Mouse (Mus musculus) neural tube, embryonic 12.5 days (tissue): ENCODE measurements at regions not wholly inside any gene's neighbourhood (a gene's known extent, or its start where the extent isn't known, plus 50 kb on each side); places are given as distances from the start of the nearest gene placed in this dataset.

Source experiments
- ATAC-seq: fragments of 200-750 bp; cut with Nextera tagmentation; 2 replicates; pipeline ENCODE4 v1.8.0; 2017; ENCODE audit warnings: low read depth, mild to moderate bottlenecking, moderate TSS enrichment, moderate library complexity; ENCODE audit not compliant: low FRiP score
- H3K27ac ChIP-seq: fragments of 300-500 bp; sonication (generic); 2 replicates; pipeline ENCODE4 v1.5.1; 2016
- H3K27me3 ChIP-seq: fragments of 300-500 bp; sonication (generic); replicated peaks from 2 replicates; pipeline ENCODE4 v1.6.1; 2016; ENCODE audit warnings: mild to moderate bottlenecking
- H3K36me3 ChIP-seq: fragments of 300-500 bp; sonication (generic); 2 replicates; pipeline ENCODE4 v1.6.1; 2016; ENCODE audit warnings: mild to moderate bottlenecking
- H3K4me1 ChIP-seq: fragments of 300-500 bp; sonication (generic); 2 replicates; pipeline ENCODE4 v1.6.1; 2016
- H3K4me2 ChIP-seq: fragments of 300-500 bp; sonication (generic); replicated peaks from 2 replicates; pipeline ENCODE4 v1.6.1; 2016; ENCODE audit warnings: mild to moderate bottlenecking
- H3K4me3 ChIP-seq: fragments of 300-500 bp; sonication (generic); 2 replicates; pipeline ENCODE4 v1.5.1; 2016
- H3K9ac ChIP-seq: fragments of 300-500 bp; sonication (generic); 2 replicates; pipeline ENCODE4 v1.6.1; 2016; ENCODE audit warnings: mild to moderate bottlenecking
- H3K9me3 ChIP-seq: fragments of 300-500 bp; sonication (generic); 2 replicates; pipeline ENCODE4 v1.6.1; 2016; ENCODE audit warnings: mild to moderate bottlenecking
- WGBS: fragments of 180-500 bp; shearing (Covaris S2); methylation state at CpG from one replicate; pipeline ENCODE4 v1.1.7; 2016; 5-methylcytosine and 5-hydroxymethylcytosine counted together

DNA sequence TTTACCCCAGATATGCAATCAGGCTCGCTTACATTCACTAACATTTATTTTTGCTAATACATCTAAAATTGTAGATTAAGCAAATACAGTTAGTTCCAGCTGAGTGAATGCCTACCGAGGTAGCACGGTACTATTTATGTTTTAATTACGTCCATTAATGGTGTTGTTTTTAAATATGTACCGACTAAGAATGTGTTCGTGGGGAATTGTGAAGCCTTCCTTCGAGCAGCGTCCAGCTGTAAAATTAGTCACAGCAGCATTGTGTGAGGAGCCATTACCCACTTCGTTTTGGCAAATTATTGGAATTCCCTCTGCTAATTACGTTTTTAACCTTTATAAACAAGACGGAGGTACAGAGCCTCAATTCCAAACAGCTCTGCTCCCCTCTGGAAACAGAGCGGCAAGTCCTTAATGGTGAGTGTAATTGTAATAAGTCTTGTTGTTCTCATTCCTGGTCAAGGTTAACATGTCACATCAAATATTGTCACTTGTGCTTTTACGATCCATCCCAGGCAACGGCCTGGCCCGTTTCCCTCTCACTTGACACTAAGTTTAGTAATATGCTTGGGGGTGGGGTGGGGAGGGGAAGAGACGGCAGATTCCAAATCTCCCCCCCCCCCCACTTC is 128.0 kb downstream of the Zfp326 start:
- H3K27me3 ChIP-seq = no peaks in the 10 kb centered on the region
- 41% methylated on average over 16 of the region's 16 CpGs for WGBS
- H3K4me3 ChIP-seq = no peak overlapping the region
- no peak overlapping the region for H3K27ac ChIP-seq
- H3K4me2 ChIP-seq = peak overlapping the region; percentile 41; the same call in 1 of the 2 replicates
- H3K4me1 ChIP-seq = peaks cover 11% of the 10 kb centered on the region
- no peaks in the 10 kb centered on the region for H3K9me3 ChIP-seq
- H3K36me3 ChIP-seq = no peaks in the 10 kb centered on the region
- ATAC-seq = no peak
- no peak overlapping the region for H3K9ac ChIP-seq

DNA sequence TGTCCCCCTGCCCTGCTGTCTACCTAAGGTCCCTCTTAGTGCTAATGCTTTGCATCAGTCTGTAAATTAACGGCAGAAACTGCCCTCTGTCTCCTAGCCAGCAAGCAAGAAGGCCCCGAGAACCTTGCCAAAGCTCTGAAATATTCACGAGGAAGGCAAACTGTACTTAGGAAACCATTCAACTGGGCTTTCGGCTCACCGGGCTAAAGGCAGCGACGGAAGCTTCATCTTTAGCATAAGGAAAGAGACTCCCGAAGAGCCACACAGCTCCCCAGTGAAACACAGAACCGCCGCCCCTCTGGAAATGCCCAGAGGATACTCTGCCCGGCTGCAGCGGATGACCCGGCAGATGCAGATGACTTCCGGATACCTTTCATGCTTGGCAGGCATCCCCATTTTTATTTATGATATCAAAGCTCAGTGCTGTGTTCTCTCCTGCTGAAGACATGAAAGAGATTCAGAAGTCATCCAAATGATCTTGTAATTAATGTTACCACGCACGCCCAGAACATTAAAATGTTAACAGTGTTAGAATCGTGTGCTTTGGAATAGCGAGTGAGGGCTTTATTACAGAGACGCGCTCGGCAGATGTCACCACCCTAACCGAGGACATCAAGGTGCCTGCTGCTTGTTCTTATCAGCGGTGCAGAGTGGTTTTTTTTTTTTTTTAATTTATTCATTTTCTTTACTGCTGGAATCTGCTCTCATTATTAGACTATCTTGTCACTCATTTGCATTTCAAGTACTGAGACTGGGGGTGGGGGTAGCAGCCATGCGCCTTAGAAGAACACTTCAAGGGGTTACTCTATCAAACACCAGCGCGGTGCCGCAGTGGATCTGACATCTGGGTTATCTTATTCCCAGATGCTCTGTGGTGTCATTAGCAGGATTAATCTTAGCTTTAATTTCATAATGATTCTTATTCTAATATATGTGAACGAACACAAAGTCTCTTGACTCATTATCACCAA is 127.2 kb downstream of the Zfp326 start:
- Histone ChIP-seq H3K9me3 (no peaks in the 10 kb centered on the region), H3K27ac (no peak overlapping the region), H3K4me2 (peak overlapping the region; percentile 41), H3K4me1 (peaks cover 11% of the 10 kb centered on the region), H3K27me3 (no peaks in the 10 kb centered on the region), H3K9ac (no peak overlapping the region), H3K36me3 (no peaks in the 10 kb centered on the region), H3K4me3 (no peak overlapping the region)
- WGBS = 49% methylated on average over 28 of the region's 28 CpGs
- ATAC-seq = peak; percentile 71; the same call in 1 of the 2 replicates

GRCm38 (mm10) chr5:106002330-106002729 is 126.0 kb downstream of the Zfp326 start:
- Histone ChIP-seq H3K4me1 (peaks cover 11% of the 10 kb centered on the region), H3K4me2 (no peak overlapping the region), H3K9me3 (no peaks in the 10 kb centered on the region), H3K36me3 (no peaks in the 10 kb centered on the region), H3K4me3 (no peak overlapping the region), H3K27ac (no peak overlapping the region), H3K9ac (no peak overlapping the region), H3K27me3 (no peaks in the 10 kb centered on the region)
- peak; percentile 29; the same call in 1 of the 2 replicates for ATAC-seq
- WGBS = 38% methylated on average over 7 of the region's 7 CpGs

GRCm38 (mm10) chr5:105994218-105994617 is 117.9 kb downstream of the Zfp326 start:
- 86% methylated on average over 1 of the region's 1 CpGs for WGBS
- Histone ChIP-seq H3K36me3 (no peaks in the 10 kb centered on the region), H3K9ac (no peak overlapping the region), H3K4me2 (no peak overlapping the region), H3K27me3 (no peaks in the 10 kb centered on the region), H3K4me3 (no peak overlapping the region), H3K4me1 (no peaks in the 10 kb centered on the region), H3K9me3 (no peaks in the 10 kb centered on the region), H3K27ac (no peak overlapping the region)
- no peak for ATAC-seq

DNA sequence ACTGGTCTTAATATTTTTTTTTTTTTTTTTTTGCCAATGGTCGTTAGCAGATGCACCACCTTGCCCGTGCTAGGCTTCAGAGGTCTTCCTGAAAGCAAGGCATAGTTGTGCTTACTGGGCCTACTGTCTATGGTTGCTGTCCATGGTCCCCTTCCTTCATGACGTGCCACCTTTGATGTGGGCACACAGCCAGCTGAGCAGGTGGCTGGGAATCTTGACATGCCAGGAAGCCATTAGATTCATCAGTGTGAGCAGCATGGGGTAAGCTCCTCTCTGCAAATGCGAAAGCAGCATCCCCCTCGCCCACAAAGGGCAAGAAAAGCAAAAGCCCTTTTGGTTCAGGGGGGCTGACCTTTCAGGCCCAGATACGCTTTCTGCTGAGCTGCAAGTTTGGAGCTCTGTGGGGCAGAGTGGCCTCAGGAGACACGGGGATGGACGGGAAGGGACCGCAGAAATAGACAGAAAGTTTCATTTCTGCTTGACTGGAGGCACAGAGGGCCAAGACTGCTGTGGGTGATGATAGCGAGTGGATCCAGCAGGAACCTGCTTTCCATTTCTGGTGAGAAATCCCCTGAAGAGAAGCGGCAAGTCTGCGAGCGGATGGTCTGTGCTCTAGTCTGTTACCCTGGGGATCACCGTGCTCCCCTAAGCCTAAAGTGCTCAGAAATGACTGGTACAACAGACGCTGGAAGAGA is 116.8 kb downstream of the Zfp326 start:
- WGBS = 74% methylated on average over 15 of the region's 15 CpGs
- ATAC-seq = no peak
- no peaks in the 10 kb centered on the region for H3K4me1 ChIP-seq
- no peaks in the 10 kb centered on the region for H3K27me3 ChIP-seq
- H3K4me3 ChIP-seq = no peak overlapping the region
- H3K4me2 ChIP-seq = no peak overlapping the region
- no peak overlapping the region for H3K9ac ChIP-seq
- H3K27ac ChIP-seq = no peak overlapping the region
- H3K36me3 ChIP-seq = no peaks in the 10 kb centered on the region
- no peaks in the 10 kb centered on the region for H3K9me3 ChIP-seq

GRCm38 (mm10) chr5:105990777-105991176 is 114.4 kb downstream of the Zfp326 start:
- no peak for ATAC-seq
- Histone ChIP-seq H3K27me3 (no peaks in the 10 kb centered on the region), H3K9me3 (no peaks in the 10 kb centered on the region), H3K4me2 (no peak overlapping the region), H3K9ac (no peak overlapping the region), H3K4me1 (no peaks in the 10 kb centered on the region), H3K36me3 (no peaks in the 10 kb centered on the region), H3K27ac (no peak overlapping the region), H3K4me3 (no peak overlapping the region)
- WGBS = 91% methylated on average over 12 of the region's 12 CpGs

- Histone ChIP-seq H3K36me3 (no peaks in the 10 kb centered on the region), H3K4me1 (no peaks in the 10 kb centered on the region), H3K27ac (no peak overlapping the region), H3K9me3 (no peaks in the 10 kb centered on the region), H3K4me3 (no peak overlapping the region), H3K4me2 (no peak overlapping the region), H3K27me3 (no peaks in the 10 kb centered on the region), H3K9ac (no peak overlapping the region)
- ATAC-seq = no peak
- 44% methylated on average over 7 of the region's 7 CpGs for WGBS
Measured at GRCm38 (mm10) chr5:105986401-105986800, 110.0 kb downstream of the Zfp326 start.

DNA sequence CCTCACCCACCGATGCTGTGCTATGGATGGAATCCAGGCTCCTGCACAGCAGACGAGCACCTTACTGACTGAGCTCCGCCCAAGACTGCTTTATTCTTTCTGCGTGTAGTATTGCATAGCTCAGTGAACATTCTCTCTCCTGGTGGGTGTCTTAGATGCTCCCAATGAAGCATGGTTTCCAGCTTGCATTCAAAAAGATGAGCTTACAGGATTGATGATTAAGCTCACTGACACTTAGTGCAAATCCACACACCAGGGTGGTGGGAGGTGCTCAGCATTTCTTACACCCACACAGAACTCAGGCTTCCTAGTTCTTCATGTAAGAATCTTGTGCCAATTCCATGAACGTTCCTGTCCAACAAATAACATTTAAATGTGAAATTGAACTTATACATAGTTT is 106.8 kb downstream of the Zfp326 start:
- no peak overlapping the region for H3K9ac ChIP-seq
- H3K27ac ChIP-seq = no peak overlapping the region
- no peak for ATAC-seq
- H3K27me3 ChIP-seq = no peaks in the 10 kb centered on the region
- no peaks in the 10 kb centered on the region for H3K36me3 ChIP-seq
- H3K4me1 ChIP-seq = no peaks in the 10 kb centered on the region
- no peaks in the 10 kb centered on the region for H3K9me3 ChIP-seq
- 81% methylated on average over 5 of the region's 5 CpGs for WGBS
- H3K4me2 ChIP-seq = no peak overlapping the region
- no peak overlapping the region for H3K4me3 ChIP-seq

- 82% methylated on average over 5 of the region's 5 CpGs for WGBS
- Histone ChIP-seq H3K9ac (no peak overlapping the region), H3K36me3 (no peaks in the 10 kb centered on the region), H3K27ac (no peak overlapping the region), H3K4me1 (no peaks in the 10 kb centered on the region), H3K4me2 (no peak overlapping the region), H3K4me3 (no peak overlapping the region), H3K9me3 (no peaks in the 10 kb centered on the region), H3K27me3 (no peaks in the 10 kb centered on the region)
- ATAC-seq = no peak
Measured at GRCm38 (mm10) chr5:105976746-105977145, 100.4 kb downstream of the Zfp326 start.

GRCm38 (mm10) chr5:105976076-105976475 is 99.7 kb downstream of the Zfp326 start:
- WGBS = 74% methylated on average over 5 of the region's 5 CpGs
- no peaks in the 10 kb centered on the region for H3K9me3 ChIP-seq
- no peak overlapping the region for H3K4me3 ChIP-seq
- no peak for ATAC-seq
- no peaks in the 10 kb centered on the region for H3K27me3 ChIP-seq
- no peak overlapping the region for H3K9ac ChIP-seq
- H3K27ac ChIP-seq = no peak overlapping the region
- peak overlapping the region; percentile 24; the same call in 1 of the 2 replicates for H3K4me2 ChIP-seq
- no peaks in the 10 kb centered on the region for H3K4me1 ChIP-seq
- H3K36me3 ChIP-seq = no peaks in the 10 kb centered on the region

GRCm38 (mm10) chr5:105975275-105976011 is 99.1 kb downstream of the Zfp326 start:
- Histone ChIP-seq H3K27me3 (no peaks in the 10 kb centered on the region), H3K9ac (no peak overlapping the region), H3K27ac (no peak overlapping the region), H3K4me3 (no peak overlapping the region), H3K4me2 (peak overlapping the region; percentile 24; the same call in 1 of the 2 replicates), H3K36me3 (no peaks in the 10 kb centered on the region), H3K4me1 (no peaks in the 10 kb centered on the region), H3K9me3 (no peaks in the 10 kb centered on the region)
- no peak for ATAC-seq
- WGBS = 62% methylated on average over 21 of the region's 21 CpGs
